Mouse (Mus musculus) MEL (cell line): ENCODE results near the gene Frem1. TPM values are rescaled to one million over a fixed set of nuclear protein-coding genes. Genes with fewer than 3 reads are reported as not detected.

Source experiments
- DNase-seq: peaks from one replicate; pipeline ENCODE4 v3.0.0; 2011; ENCODE audit warnings: low read depth, low spot score
- H3K27ac ChIP-seq: 2 replicates; pipeline ENCODE4 v1.5.1; 2012; ENCODE audit warnings: low read depth, mild to moderate bottlenecking, control low read depth, low read length, moderate library complexity; ENCODE audit not compliant: control insufficient read depth
- H3K27me3 ChIP-seq, 2 experiments: fragments of 150-350 bp in 1 of 2; sonication (generic) in 1 of 2; 2 replicates each; pipeline ENCODE4 v1.6.1; 2012; ENCODE audit warnings: low read length in 2 of 2, mild to moderate bottlenecking in 2 of 2, improper control_type of control experiment in 1 of 2, moderate library complexity in 1 of 2; ENCODE audit not compliant: insufficient read depth in 2 of 2, control insufficient read depth in 1 of 2
- H3K36me3 ChIP-seq, 2 experiments: 2 replicates each; pipeline ENCODE4 v1.6.1; 2012 to 2014; ENCODE audit warnings: low read length in 2 of 2, improper control_type of control experiment in 1 of 2, inconsistent platforms in 1 of 2, mild to moderate bottlenecking in 1 of 2; ENCODE audit not compliant: insufficient read depth in 2 of 2, control insufficient read depth in 1 of 2
- H3K4me1 ChIP-seq, 2 experiments: fragments of 150-350 bp in 1 of 2; sonication (generic) in 1 of 2; 2 replicates each; pipeline ENCODE4 v1.6.1; 2012; ENCODE audit warnings: low read length in 2 of 2, improper control_type of control experiment in 1 of 2, mild to moderate bottlenecking in 1 of 2; ENCODE audit not compliant: insufficient read depth in 2 of 2, control insufficient read depth in 1 of 2
- H3K4me3 ChIP-seq, 2 experiments: fragments of 150-350 bp in 1 of 2; sonication (generic) in 1 of 2; 2 replicates each; pipeline ENCODE4 v1.5.1; 2012; ENCODE audit warnings: low read depth in 2 of 2, low read length in 2 of 2, mild to moderate bottlenecking in 2 of 2, moderate library complexity in 2 of 2, control low read depth in 1 of 2, improper control_type of control experiment in 1 of 2; ENCODE audit not compliant: control insufficient read depth in 1 of 2, insufficient read depth in 1 of 2
- H3K79me2 ChIP-seq: 2 replicates; pipeline ENCODE4 v1.6.1; 2012; ENCODE audit warnings: mild to moderate bottlenecking, low read length, moderate library complexity; ENCODE audit not compliant: control insufficient read depth, poor library complexity, insufficient read depth
- H3K9ac ChIP-seq: 2 replicates; pipeline ENCODE4 v1.6.1; 2012; ENCODE audit warnings: low read depth, mild to moderate bottlenecking, control low read depth, low read length, moderate library complexity; ENCODE audit not compliant: control insufficient read depth, poor library complexity, severe bottlenecking
- H3K9me3 ChIP-seq: fragments of 150-350 bp; sonication (generic); replicated peaks from 2 replicates; pipeline ENCODE4 v1.6.1; 2012; ENCODE audit warnings: mild to moderate bottlenecking, low read length, improper control_type of control experiment, moderate library complexity; ENCODE audit not compliant: insufficient read depth
- CHD1 ChIP-seq: IDR thresholded peaks from 2 replicates; pipeline ENCODE4 v1.6.1; 2012; ENCODE audit warnings: low read depth, mild to moderate bottlenecking, inconsistent platforms, low read length, improper control_type of control experiment
- ETS1 ChIP-seq: IDR thresholded peaks from 2 replicates; pipeline ENCODE4 v1.6.1; 2012; ENCODE audit warnings: low read depth, mild to moderate bottlenecking, inconsistent platforms, low read length, improper control_type of control experiment, moderate library complexity
- KAT2A ChIP-seq: conservative IDR thresholded peaks from 2 replicates; pipeline ENCODE4 v1.6.1; 2012; ENCODE audit warnings: low read depth, low read length, improper control_type of control experiment, inconsistent platforms
- MEF2A ChIP-seq: IDR thresholded peaks from 2 replicates; pipeline ENCODE4 v1.6.1; 2014; ENCODE audit warnings: low read depth, mild to moderate bottlenecking, inconsistent platforms, low read length, improper control_type of control experiment; ENCODE audit not compliant: poor library complexity, insufficient replicate concordance, severe bottlenecking; ENCODE audit errors: extremely low read depth
- MYB ChIP-seq: IDR thresholded peaks from 2 replicates; pipeline ENCODE4 v1.6.1; 2011; ENCODE audit warnings: mild to moderate bottlenecking, low read depth, low read length, improper control_type of control experiment
- NELFE ChIP-seq: IDR thresholded peaks from 2 replicates; pipeline ENCODE4 v1.6.1; 2011; ENCODE audit warnings: low read depth, low read length, improper control_type of control experiment
- RAD21 ChIP-seq: IDR thresholded peaks from 2 replicates; pipeline ENCODE4 v1.6.1; 2011; ENCODE audit warnings: mild to moderate bottlenecking, low read depth, low read length, improper control_type of control experiment
- SIN3A ChIP-seq: IDR thresholded peaks from 2 replicates; pipeline ENCODE4 v1.6.1; 2012; ENCODE audit warnings: low read length, improper control_type of control experiment, inconsistent platforms
- TAL1 ChIP-seq: IDR thresholded peaks from 2 replicates; pipeline ENCODE4 v1.6.1; 2012; ENCODE audit warnings: mild to moderate bottlenecking, inconsistent platforms, low read length, moderate library complexity, mixed read lengths
- TCF12 ChIP-seq: IDR thresholded peaks from 2 replicates; pipeline ENCODE4 v1.6.1; 2014; ENCODE audit warnings: low read depth, mild to moderate bottlenecking, inconsistent platforms, low read length, improper control_type of control experiment, moderate library complexity
- UBTF ChIP-seq: IDR thresholded peaks from 2 replicates; pipeline ENCODE4 v1.6.1; 2012; ENCODE audit warnings: low read depth, mild to moderate bottlenecking, inconsistent platforms, low read length, improper control_type of control experiment, moderate library complexity, borderline replicate concordance; ENCODE audit not compliant: insufficient read depth
- USF2 ChIP-seq, 2 experiments: IDR thresholded peaks; 2 replicates each; pipeline ENCODE4 v1.6.1; 2011 to 2012; ENCODE audit warnings: improper control_type of control experiment in 2 of 2, low read length in 2 of 2, borderline replicate concordance in 1 of 2, inconsistent platforms in 1 of 2, low read depth in 1 of 2, mild to moderate bottlenecking in 1 of 2; ENCODE audit not compliant: insufficient read depth in 1 of 2
- ZC3H11A ChIP-seq: IDR thresholded peaks from 2 replicates; pipeline ENCODE4 v1.6.1; 2012; ENCODE audit warnings: low read depth, mild to moderate bottlenecking, inconsistent platforms, low read length, improper control_type of control experiment
- polyA plus RNA-seq, 2 experiments: library from polyadenylated mRNA; stranded (reverse) in 1 of 2; unstranded in 1 of 2; fragments of >175 nt in 1 of 2; fragments of >200 nt in 1 of 2; gene quantifications; 2 replicates each; pipeline versions ENCODE4 v1.2.1 to v1.2.4; 2012; ENCODE audit warnings: low replicate concordance in 2 of 2, low read depth in 1 of 2; ENCODE audit not compliant: insufficient read length in 2 of 2, insufficient read depth in 1 of 2, missing spikeins in 1 of 2
- total RNA-seq: library from RNA; depleted of rRNA; stranded (reverse); fragments of 300-350 nt; gene quantifications from 2 replicates; pipeline ENCODE4 v1.2.3, GENCODE M21; 2012

Gene Frem1
- total and polyA plus RNA-seq, 3 experiments, result not detected

DNA sequence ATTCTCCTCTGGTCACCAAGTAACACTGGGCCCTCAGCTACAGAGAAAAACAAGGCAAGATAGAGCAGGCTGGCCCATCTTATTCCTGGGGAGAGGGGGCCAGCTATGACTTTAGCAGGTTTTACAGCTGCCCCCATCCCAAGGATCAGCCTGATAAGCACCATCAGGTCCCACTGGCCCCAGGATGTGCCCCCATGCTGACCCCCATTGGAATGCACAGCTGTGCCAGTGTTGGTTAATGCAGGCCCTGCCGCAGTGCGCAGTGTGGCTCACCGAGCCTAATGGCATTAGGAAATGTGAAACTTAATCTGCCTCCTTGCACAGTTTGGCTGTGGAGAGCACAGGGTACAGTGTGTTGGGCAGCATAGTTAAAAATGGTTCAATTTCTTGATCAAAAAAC is 11.4 kb downstream of the Frem1 start:
- H3K9ac ChIP-seq, result no peak overlapping the region
- no peaks in the 10 kb centered on the region for H3K79me2 ChIP-seq
- DNase-seq, result no peak
- no peaks in the 10 kb centered on the region for H3K9me3 ChIP-seq
- no peaks in the 10 kb centered on the region for H3K4me1 ChIP-seq
- no peaks in the 10 kb centered on the region for H3K27me3 ChIP-seq
- H3K36me3 ChIP-seq, result no peaks in the 10 kb centered on the region
- no peak for TF ChIP-seq ZC3H11A
- TF ChIP-seq NELFE, result no peak
- TF ChIP-seq MEF2A, result no peak
- TF ChIP-seq ETS1, result no peak
- TF ChIP-seq MYB, result no peak
- TF ChIP-seq TCF12, result no peak
- no peak for TF ChIP-seq UBTF
- no peak for TF ChIP-seq RAD21
- TF ChIP-seq CHD1, result no peak
- TF ChIP-seq, all 39 proteins: peak for 0
- Histone ChIP-seq H3K27ac (no peak overlapping the region), H3K4me3 (no peak overlapping the region)

DNA sequence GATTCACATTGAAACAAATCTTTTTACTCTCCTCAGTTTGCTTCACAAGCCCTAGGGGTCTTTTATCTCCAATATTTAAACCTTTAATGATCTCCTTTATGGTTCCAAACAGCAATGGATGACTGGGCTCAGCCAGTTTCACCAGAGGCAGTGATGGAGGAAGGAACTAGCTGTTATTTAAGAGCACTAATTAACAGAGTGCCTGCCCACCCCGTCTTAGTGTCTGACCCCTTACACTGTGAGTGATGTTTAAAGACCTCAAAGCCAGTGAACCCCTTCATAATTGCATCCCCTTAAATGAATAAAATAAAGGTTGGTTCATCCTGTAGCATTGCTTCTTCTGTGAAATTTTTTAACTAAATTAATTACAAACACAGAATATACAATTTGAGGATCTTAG is 19.4 kb downstream of the Frem1 start:
- Histone ChIP-seq H3K27me3 (no peaks in the 10 kb centered on the region), H3K36me3 (no peaks in the 10 kb centered on the region), H3K27ac (no peak overlapping the region), H3K4me3 (no peak overlapping the region), H3K79me2 (no peaks in the 10 kb centered on the region), H3K9ac (no peak overlapping the region), H3K4me1 (no peaks in the 10 kb centered on the region), H3K9me3 (no peaks in the 10 kb centered on the region)
- DNase-seq, result no peak
- TF ChIP-seq USF2 (IDR thresholded peaks at IDR 0.05; ENCODE audit: borderline replicate concordance in 1 of 2, insufficient read depth in 1 of 2, low read depth in 1 of 2, low read length in 2 of 2) (no peak), SIN3A (no peak)

DNA sequence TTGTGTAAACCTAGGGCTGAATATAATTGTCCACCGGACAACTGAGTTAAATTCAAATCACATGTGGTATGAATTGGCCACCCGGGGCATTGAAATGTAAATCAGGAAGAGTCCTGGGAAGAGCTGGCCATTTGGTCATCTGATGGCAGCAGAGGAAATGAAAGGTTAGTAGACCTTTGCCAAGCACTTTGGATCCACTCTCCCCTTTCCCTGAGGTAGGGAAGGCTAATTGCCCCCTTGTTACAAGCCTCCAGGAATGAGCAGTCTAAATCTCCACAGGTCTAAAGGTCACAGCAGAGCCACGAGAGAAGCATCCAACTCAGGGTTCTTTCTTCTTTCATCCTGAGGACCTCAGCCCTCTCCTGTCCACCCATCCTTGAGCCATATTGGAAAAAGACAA is 20.5 kb downstream of the Frem1 start:
- Histone ChIP-seq H3K4me3 (no peak overlapping the region), H3K79me2 (no peaks in the 10 kb centered on the region), H3K36me3 (no peaks in the 10 kb centered on the region), H3K9ac (no peak overlapping the region), H3K27ac (no peak overlapping the region), H3K27me3 (no peaks in the 10 kb centered on the region), H3K4me1 (no peaks in the 10 kb centered on the region)
- no peak for DNase-seq
- TF ChIP-seq KAT2A (no peak), TAL1 (no peak)
- TF ChIP-seq, all 39 proteins: peak for 0
- no peaks in the 10 kb centered on the region for H3K9me3 ChIP-seq
